Mouse (Mus musculus): Measurements from ENCODE around the gene Olfr1272.
"Not testable (repeated sequence)": the region's sequence is repeated elsewhere in the genome, so short reads cannot be mapped to it uniquely, and the experiment has no call there.

Olfr1272 gene

GRCm38 (mm10) chr2:90292741-90293140 is at the start of gene Olfr1272:
Gene Olfr1272, minus strand, starts transcription at chr2:90292841.
- no peak for DNase-seq (ENCODE audit: low spot score)

- DNase-seq (ENCODE audit: low spot score), result not testable (repeated sequence)
These were observed 29.3 kb upstream of the Olfr1272 start, which contains the start of gene Gm13769 for GRCm38 (mm10) chr2:90321900-90322299. Gene Gm13769, plus strand, starts transcription at chr2:90322200.

- DNase-seq (ENCODE audit: low spot score), result no peak
These were observed 21.7 kb downstream of the Olfr1272 start, which contains the start of gene Olfr1271 for GRCm38 (mm10) chr2:90270932-90271331. Gene Olfr1271, minus strand, starts transcription at chr2:90271032.

- DNase-seq (ENCODE audit: low spot score), result no peak
These were observed 35.1 kb downstream of the Olfr1272 start, which contains the start of gene Olfr142 for GRCm38 (mm10) chr2:90257492-90257891. Gene Olfr142, minus strand, starts transcription at chr2:90257592.
